Mouse (Mus musculus): ENCODE data around the gene Gbe1.

Gene Gbe1

GRCm38 (mm10) chr16:70568341-70569265, 254.9 kb downstream of the Gbe1 start:
- peak; percentile 54 for DNase-seq (ENCODE audit: low read depth, low spot score)
- Histone ChIP-seq H3K27me3 (ENCODE audit: control insufficient read depth, insufficient read depth, low read length, poor library complexity, severe bottlenecking) (no peaks in the 10 kb centered on the region), H3K36me3 (ENCODE audit: control insufficient read depth, insufficient read depth, low read length, poor library complexity, severe bottlenecking) (no peaks in the 10 kb centered on the region)

GRCm38 (mm10) chr16:70585964-70586363, 272.2 kb downstream of the Gbe1 start:
- no peak for DNase-seq (ENCODE audit: low read depth, low spot score)
- Histone ChIP-seq H3K27me3 (ENCODE audit: control insufficient read depth, insufficient read depth, low read length, poor library complexity, severe bottlenecking) (no peaks in the 10 kb centered on the region), H3K36me3 (ENCODE audit: control insufficient read depth, insufficient read depth, low read length, poor library complexity, severe bottlenecking) (no peaks in the 10 kb centered on the region)

- no peaks in the 10 kb centered on the region for H3K36me3 ChIP-seq (ENCODE audit: control insufficient read depth, insufficient read depth, low read length, poor library complexity, severe bottlenecking)
- no peaks in the 10 kb centered on the region for H3K27me3 ChIP-seq (ENCODE audit: control insufficient read depth, insufficient read depth, low read length, poor library complexity, severe bottlenecking)
- DNase-seq (ENCODE audit: low read depth, low spot score): no peak
Measured at GRCm38 (mm10) chr16:70602326-70602725, 288.6 kb downstream of the Gbe1 start.

GRCm38 (mm10) chr16:70608358-70608757, 294.6 kb downstream of the Gbe1 start:
- Histone ChIP-seq H3K36me3 (ENCODE audit: control insufficient read depth, insufficient read depth, low read length, poor library complexity, severe bottlenecking) (no peaks in the 10 kb centered on the region), H3K27me3 (ENCODE audit: control insufficient read depth, insufficient read depth, low read length, poor library complexity, severe bottlenecking) (no peaks in the 10 kb centered on the region)
- no peak for DNase-seq (ENCODE audit: low read depth, low spot score)

- no peak for DNase-seq (ENCODE audit: low read depth, low spot score)
- Histone ChIP-seq H3K36me3 (ENCODE audit: control insufficient read depth, insufficient read depth, low read length, poor library complexity, severe bottlenecking) (no peaks in the 10 kb centered on the region), H3K27me3 (ENCODE audit: control insufficient read depth, insufficient read depth, low read length, poor library complexity, severe bottlenecking) (no peaks in the 10 kb centered on the region)
Measured at GRCm38 (mm10) chr16:70617691-70618090, 303.9 kb downstream of the Gbe1 start.

GRCm38 (mm10) chr16:70618168-70618567, 304.4 kb downstream of the Gbe1 start:
- H3K27me3 ChIP-seq (ENCODE audit: control insufficient read depth, insufficient read depth, low read length, poor library complexity, severe bottlenecking): no peaks in the 10 kb centered on the region
- H3K36me3 ChIP-seq (ENCODE audit: control insufficient read depth, insufficient read depth, low read length, poor library complexity, severe bottlenecking): no peaks in the 10 kb centered on the region
- DNase-seq (ENCODE audit: low read depth, low spot score): no peak
